Mouse (Mus musculus) layer of hippocampus, postnatal 36 days (tissue): ENCODE results near the gene Smagp. TPM values are rescaled to one million over a fixed set of nuclear protein-coding genes. Genes with fewer than 3 reads are reported as not detected.

ENCODE experiments used
- DNase-seq, 2 experiments: peaks; one replicate each; pipeline ENCODE4 v3.0.0; 2022
- microRNA-seq, 2 experiments: library from miRNA; unstranded; fragments of <30 nt; microRNA quantifications; one replicate each; pipeline ENCODE4 v1.2.0; 2021
- total RNA-seq, 2 experiments: library from RNA; stranded (reverse); gene quantifications; 2 replicates each; pipeline ENCODE4 v1.2.3; 2021

Gene Smagp
- total RNA-seq, 2 experiments from 2014 or later: 1.7 to 2.1 TPM

GRCm38 (mm10) chr15:100587166-100587565 lies 49.6 kb downstream of the Smagp start:
- no peak for DNase-seq

GRCm38 (mm10) chr15:100585931-100586330 lies 50.8 kb downstream of the Smagp start:
- no peak for DNase-seq

- no peak for DNase-seq
Measured at GRCm38 (mm10) chr15:100580108-100580507, 56.6 kb downstream of the Smagp start.

- no peak for DNase-seq
Measured at GRCm38 (mm10) chr15:100577972-100578371, 58.8 kb downstream of the Smagp start.

- no peak for DNase-seq
Measured at GRCm38 (mm10) chr15:100576810-100577209, 59.9 kb downstream of the Smagp start.

GRCm38 (mm10) chr15:100576392-100576791 lies 60.3 kb downstream of the Smagp start:
- no peak for DNase-seq

- DNase-seq: no peak
Measured at GRCm38 (mm10) chr15:100575366-100575765, 61.4 kb downstream of the Smagp start.

GRCm38 (mm10) chr15:100574378-100574777 lies 62.4 kb downstream of the Smagp start:
- DNase-seq: no peak

- no peak for DNase-seq
Measured at GRCm38 (mm10) chr15:100573946-100574345, 62.8 kb downstream of the Smagp start.

Small RNA genes within 50 kb of the gene (microRNA-seq; reads per million reads assigned to microRNA genes)
- 0 reads per million in 2 experiments for gene Mir6961

Other genes with a start within 250 kb of the Smagp start
- gene Gm5475, start 214.8 kb downstream of the Smagp start, total RNA-seq: not detected
- gene Slc11a2, start 211.9 kb downstream of the Smagp start, total RNA-seq: 10 to 100 TPM; 54.0 to 61.5 TPM
- 10 to 100 TPM; 60.0 to 63.0 TPM for gene Letmd1, start 167.9 kb downstream of the Smagp start, total RNA-seq
- gene Csrnp2, start 141.5 kb downstream of the Smagp start, total RNA-seq: 10 to 100 TPM; 25.8 to 26.1 TPM
- 10 to 100 TPM; 26.9 to 33.4 TPM for gene Tfcp2, start 84.9 kb downstream of the Smagp start, total RNA-seq
- 100 to 1,000 TPM; 105 to 106 TPM for gene Pou6f1, start 37.0 kb downstream of the Smagp start, total RNA-seq
- 100 to 1,000 TPM; 108 to 109 TPM for gene Dazap2, start 21.6 kb downstream of the Smagp start, total RNA-seq
- gene Bin2, start 32.6 kb upstream of the Smagp start, total RNA-seq: 1 to 10 TPM; 5.3 to 5.6 TPM
- gene Cela1, start 51.0 kb upstream of the Smagp start, total RNA-seq: 1 to 10 TPM; 1.8 to 2.3 TPM
- gene Galnt6, start 92.4 kb upstream of the Smagp start, total RNA-seq: 1 to 10 TPM; 5.5 to 6.0 TPM
- 10 to 100 TPM; 79.4 to 90.0 TPM for gene Slc4a8, start 124.8 kb upstream of the Smagp start, total RNA-seq
- gene Scn8a, start 232.9 kb upstream of the Smagp start, total RNA-seq: 100 to 1,000 TPM; 223 to 249 TPM